Mouse (Mus musculus): ENCODE measurements at regions not wholly inside any gene's neighbourhood (a gene's known extent, or its start where the extent isn't known, plus 50 kb on each side); places are given as distances from the start of the nearest gene placed in this dataset.
A peak's percentile ranks its signal among the peaks of the same experiment; 100 is the strongest.

DNA sequence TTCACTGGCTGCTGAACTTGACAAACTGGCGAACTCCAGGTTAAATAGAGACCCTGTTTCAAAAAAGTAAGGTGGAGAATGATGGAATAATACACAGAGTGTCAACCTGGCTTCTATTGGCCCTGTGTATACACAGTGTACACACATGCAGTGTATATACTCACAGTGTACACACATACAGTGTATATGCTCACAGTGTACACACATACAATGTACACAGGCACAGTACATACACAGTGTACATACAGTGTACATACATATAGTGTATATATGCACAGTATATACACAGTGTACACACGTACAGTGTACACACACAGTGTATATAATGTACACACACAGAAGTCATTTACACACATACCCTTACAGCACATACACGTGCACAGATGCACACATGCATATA lies 52.4 kb upstream of the Aldh1b1 start:
- Histone ChIP-seq H3K4me2 (replicated peaks; ENCODE audit: low read depth) (no peak overlapping the region), H3K9me3 (ENCODE audit: control insufficient read depth, low read length) (no peaks in the 10 kb centered on the region), H3K9ac (ENCODE audit: low read length) (no peak overlapping the region), H3K27ac (replicated peaks) (no peak overlapping the region), H3K36me3 (ENCODE audit: control insufficient read depth, insufficient read depth, low read length) (no peaks in the 10 kb centered on the region), H3K27me3 (ENCODE audit: control insufficient read depth, insufficient read depth, low read length) (no peaks in the 10 kb centered on the region; the same call in 1 of the 2 replicates), H3K4me1 (replicated peaks; ENCODE audit: control insufficient read depth, insufficient read depth) (no peaks in the 10 kb centered on the region), H3K4me3 (ENCODE audit: low read depth, low read length) (no peak overlapping the region)
- WGBS, result 80% methylated on average over 3 of the region's 3 CpGs
- no peak for DNase-seq (ENCODE audit: low spot score)
- TF ChIP-seq CTCF (IDR thresholded peaks at IDR 0.05; ENCODE audit: low read depth) (no peak), EP300 (optimal IDR thresholded peaks at IDR 0.05) (no peak)
- ATAC-seq (ENCODE audit: low FRiP score, low TSS enrichment), result no peak

GRCm38 (mm10) chr4:45745746-45746145 lies 53.1 kb upstream of the Aldh1b1 start:
- Histone ChIP-seq H3K27me3 (ENCODE audit: control insufficient read depth, insufficient read depth, low read length) (no peaks in the 10 kb centered on the region; the same call in 1 of the 2 replicates), H3K4me2 (replicated peaks; ENCODE audit: low read depth) (no peak overlapping the region), H3K4me1 (replicated peaks; ENCODE audit: control insufficient read depth, insufficient read depth) (no peaks in the 10 kb centered on the region), H3K4me3 (ENCODE audit: low read depth, low read length) (no peak overlapping the region), H3K9ac (ENCODE audit: low read length) (no peak overlapping the region), H3K36me3 (ENCODE audit: control insufficient read depth, insufficient read depth, low read length) (no peaks in the 10 kb centered on the region), H3K27ac (replicated peaks) (0 out of 2 replicates have a peak overlapping the region, but pooled peaks have one; percentile 24), H3K9me3 (ENCODE audit: control insufficient read depth, low read length) (no peaks in the 10 kb centered on the region)
- DNase-seq (ENCODE audit: low spot score) (no peak), ATAC-seq (ENCODE audit: low FRiP score, low TSS enrichment) (no peak)
- TF ChIP-seq CTCF (IDR thresholded peaks at IDR 0.05; ENCODE audit: low read depth) (no peak), EP300 (optimal IDR thresholded peaks at IDR 0.05) (no peak)
- 44% methylated on average over 9 of the region's 9 CpGs for WGBS

DNA sequence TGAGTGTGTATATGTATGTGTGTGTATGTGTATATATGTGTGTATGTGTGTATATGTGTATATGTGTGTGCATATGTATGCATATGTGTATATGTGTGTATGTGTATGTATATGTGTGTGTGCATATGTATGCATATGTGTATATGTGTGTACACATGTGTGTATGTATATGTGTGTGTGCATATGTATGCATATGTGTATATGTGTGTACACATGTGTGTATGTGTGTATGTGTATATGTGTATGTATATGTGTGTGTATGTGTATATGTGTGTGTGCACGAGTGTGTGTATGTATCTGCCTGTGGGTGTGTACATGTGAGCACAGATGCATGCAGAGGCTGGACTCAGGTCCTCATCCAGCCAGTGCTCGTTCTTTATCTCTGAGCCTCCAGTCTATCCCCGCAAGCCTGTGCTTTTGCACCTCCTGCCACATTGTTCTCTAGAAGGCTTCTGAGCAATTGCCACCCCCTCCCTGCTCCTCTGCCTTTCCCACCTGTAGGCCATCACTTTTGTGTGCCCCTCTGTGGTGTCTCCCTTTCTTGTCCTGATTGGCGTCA lies 53.9 kb upstream of the Aldh1b1 start:
- TF ChIP-seq CTCF (IDR thresholded peaks at IDR 0.05; ENCODE audit: low read depth) (no peak), EP300 (optimal IDR thresholded peaks at IDR 0.05) (no peak)
- Histone ChIP-seq H3K4me2 (replicated peaks; ENCODE audit: low read depth) (no peak overlapping the region), H3K27me3 (ENCODE audit: control insufficient read depth, insufficient read depth, low read length) (no peaks in the 10 kb centered on the region; the same call in 1 of the 2 replicates), H3K36me3 (ENCODE audit: control insufficient read depth, insufficient read depth, low read length) (no peaks in the 10 kb centered on the region), H3K27ac (replicated peaks) (no peak overlapping the region), H3K9ac (ENCODE audit: low read length) (no peak overlapping the region), H3K4me3 (ENCODE audit: low read depth, low read length) (no peak overlapping the region), H3K9me3 (ENCODE audit: control insufficient read depth, low read length) (no peaks in the 10 kb centered on the region), H3K4me1 (replicated peaks; ENCODE audit: control insufficient read depth, insufficient read depth) (no peaks in the 10 kb centered on the region)
- no peak for ATAC-seq (ENCODE audit: low FRiP score, low TSS enrichment)
- 89% methylated on average over 4 of the region's 4 CpGs for WGBS
- no peak for DNase-seq (ENCODE audit: low spot score)

- Histone ChIP-seq H3K27me3 (ENCODE audit: control insufficient read depth, insufficient read depth, low read length) (no peaks in the 10 kb centered on the region), H3K4me3 (ENCODE audit: low read depth, low read length) (no peak overlapping the region), H3K36me3 (ENCODE audit: control insufficient read depth, insufficient read depth, low read length) (no peaks in the 10 kb centered on the region), H3K9me3 (ENCODE audit: control insufficient read depth, low read length) (no peaks in the 10 kb centered on the region), H3K27ac (replicated peaks) (no peak overlapping the region), H3K9ac (ENCODE audit: low read length) (no peak overlapping the region), H3K4me2 (replicated peaks; ENCODE audit: low read depth) (no peak overlapping the region), H3K4me1 (replicated peaks; ENCODE audit: control insufficient read depth, insufficient read depth) (no peaks in the 10 kb centered on the region)
- 83% methylated on average over 12 of the region's 12 CpGs for WGBS
- DNase-seq (ENCODE audit: low spot score) (no peak), ATAC-seq (ENCODE audit: low FRiP score, low TSS enrichment) (no peak)
- TF ChIP-seq CTCF (IDR thresholded peaks at IDR 0.05; ENCODE audit: low read depth), result no peak
- no peak for TF ChIP-seq EP300 (optimal IDR thresholded peaks at IDR 0.05)
These were observed 58.0 kb upstream of the Aldh1b1 start for GRCm38 (mm10) chr4:45740779-45741365.

GRCm38 (mm10) chr4:45740319-45740718 lies 58.5 kb upstream of the Aldh1b1 start:
- no peak for ATAC-seq (ENCODE audit: low FRiP score, low TSS enrichment)
- H3K9me3 ChIP-seq (ENCODE audit: control insufficient read depth, low read length), result no peaks in the 10 kb centered on the region
- no peak overlapping the region for H3K4me2 ChIP-seq (replicated peaks; ENCODE audit: low read depth)
- WGBS, result 62% methylated on average over 5 of the region's 5 CpGs
- H3K36me3 ChIP-seq (ENCODE audit: control insufficient read depth, insufficient read depth, low read length), result no peaks in the 10 kb centered on the region
- H3K4me3 ChIP-seq (ENCODE audit: low read depth, low read length), result no peak overlapping the region
- no peak overlapping the region for H3K9ac ChIP-seq (ENCODE audit: low read length)
- no peaks in the 10 kb centered on the region for H3K27me3 ChIP-seq (ENCODE audit: control insufficient read depth, insufficient read depth, low read length)
- H3K4me1 ChIP-seq (replicated peaks; ENCODE audit: control insufficient read depth, insufficient read depth), result no peaks in the 10 kb centered on the region
- TF ChIP-seq EP300 (optimal IDR thresholded peaks at IDR 0.05), result no peak
- no peak for DNase-seq (ENCODE audit: low spot score)
- no peak overlapping the region for H3K27ac ChIP-seq (replicated peaks)

DNA sequence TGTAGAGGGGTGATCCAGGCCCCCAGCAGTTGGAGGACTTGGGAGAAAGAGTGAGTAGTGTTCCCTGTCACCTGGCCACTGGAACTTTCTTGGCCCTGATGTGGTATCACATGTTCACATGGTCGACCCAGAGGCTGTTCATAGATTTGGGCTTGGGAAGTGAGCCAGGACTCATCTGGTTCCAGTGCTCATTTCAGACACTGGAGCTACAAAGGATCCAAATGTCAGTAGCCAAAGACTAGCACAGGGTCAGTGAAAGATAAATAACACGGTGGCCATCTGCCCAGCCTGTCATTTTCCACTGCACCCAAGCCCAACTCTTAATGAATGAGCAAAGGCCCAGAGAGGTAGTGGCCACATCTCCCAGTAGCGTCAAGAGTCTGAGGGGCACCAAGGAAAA lies 59.1 kb upstream of the Aldh1b1 start:
- Histone ChIP-seq H3K27ac (replicated peaks) (no peak overlapping the region), H3K27me3 (ENCODE audit: control insufficient read depth, insufficient read depth, low read length) (no peaks in the 10 kb centered on the region), H3K9me3 (ENCODE audit: control insufficient read depth, low read length) (no peaks in the 10 kb centered on the region), H3K4me1 (replicated peaks; ENCODE audit: control insufficient read depth, insufficient read depth) (no peaks in the 10 kb centered on the region), H3K4me2 (replicated peaks; ENCODE audit: low read depth) (no peak overlapping the region), H3K4me3 (ENCODE audit: low read depth, low read length) (no peak overlapping the region), H3K36me3 (ENCODE audit: control insufficient read depth, insufficient read depth, low read length) (no peaks in the 10 kb centered on the region), H3K9ac (ENCODE audit: low read length) (no peak overlapping the region)
- DNase-seq (ENCODE audit: low spot score) (no peak), ATAC-seq (ENCODE audit: low FRiP score, low TSS enrichment) (no peak)
- TF ChIP-seq CTCF (IDR thresholded peaks at IDR 0.05; ENCODE audit: low read depth) (no peak), EP300 (optimal IDR thresholded peaks at IDR 0.05) (no peak)
- 45% methylated on average over 3 of the region's 3 CpGs for WGBS

Measured in stomach, postnatal 0 days (tissue).